Mouse (Mus musculus) liver, embryonic 14.5 days (tissue): ENCODE data around the gene Dock4. TPM values are rescaled to one million over a fixed set of nuclear protein-coding genes. Genes with fewer than 3 reads are reported as not detected.

ENCODE experiments used
- ATAC-seq: fragments of 200-750 bp; cut with Nextera tagmentation; 2 replicates; pipeline ENCODE4 v1.8.0; 2017; ENCODE audit warnings: moderate number of reproducible peaks, mild to moderate bottlenecking, moderate library complexity; ENCODE audit not compliant: insufficient read depth
- DNase-seq, 3 experiments: peaks; one replicate each; pipeline ENCODE4 v3.0.0-alpha.2; 2012 to 2013; ENCODE audit warnings: low read depth in 3 of 3, low spot score in 3 of 3
- H3K27ac ChIP-seq: fragments of 300-500 bp; sonication (generic); 2 replicates; pipeline ENCODE4 v1.5.1; 2014; ENCODE audit warnings: moderate library complexity, mild to moderate bottlenecking, control low read depth, inconsistent platforms
- H3K27me3 ChIP-seq: fragments of 300-500 bp; sonication (generic); 2 replicates; pipeline ENCODE4 v1.6.1; 2014; ENCODE audit warnings: mild to moderate bottlenecking, low read length, moderate library complexity; ENCODE audit not compliant: control insufficient read depth, insufficient read depth
- H3K36me3 ChIP-seq: fragments of 300-500 bp; sonication (generic); replicated peaks from 2 replicates; pipeline ENCODE4 v1.6.1; 2014; ENCODE audit warnings: low read depth; ENCODE audit not compliant: control insufficient read depth, insufficient read depth
- H3K4me1 ChIP-seq, 2 experiments: fragments of 200-500 bp in 1 of 2; fragments of 300-500 bp in 1 of 2; sonication (generic) in 1 of 2; replicated peaks; 2 replicates each; pipeline ENCODE4 v1.6.1; 2012 to 2014; ENCODE audit warnings: antibody characterized with exemption in 1 of 2, inconsistent platforms in 1 of 2, low read length in 1 of 2; ENCODE audit not compliant: control insufficient read depth in 2 of 2, insufficient read depth in 2 of 2
- H3K4me2 ChIP-seq: fragments of 300-500 bp; sonication (generic); 2 replicates; pipeline ENCODE4 v1.6.1; 2014; ENCODE audit warnings: low read depth, mild to moderate bottlenecking, control low read depth, moderate library complexity
- H3K4me3 ChIP-seq, 2 experiments: fragments of 200-500 bp in 1 of 2; fragments of 300-500 bp in 1 of 2; sonication (generic) in 1 of 2; 2 replicates each; pipeline ENCODE4 v1.5.1; 2012 to 2014; ENCODE audit warnings: low read depth in 2 of 2, low read length in 2 of 2, mild to moderate bottlenecking in 2 of 2, control low read depth in 1 of 2, inconsistent platforms in 1 of 2, moderate library complexity in 1 of 2; ENCODE audit not compliant: insufficient read depth in 1 of 2
- H3K9ac ChIP-seq: fragments of 300-500 bp; sonication (generic); replicated peaks from 2 replicates; pipeline ENCODE4 v1.6.1; 2014; ENCODE audit warnings: mild to moderate bottlenecking, control low read depth, moderate library complexity
- H3K9me3 ChIP-seq: fragments of 300-500 bp; sonication (generic); 2 replicates; pipeline ENCODE4 v1.6.1; 2016; ENCODE audit warnings: low read length, mixed read lengths; ENCODE audit not compliant: control insufficient read depth
- CTCF ChIP-seq: IDR thresholded peaks from 2 replicates; pipeline ENCODE4 v1.5.1; 2016; ENCODE audit warnings: antibody characterized with exemption, low read depth, control low read depth
- EP300 ChIP-seq: IDR thresholded peaks from 2 replicates; pipeline ENCODE4 v1.6.1; 2016; ENCODE audit warnings: antibody characterized with exemption, low read depth
- WGBS: fragments of 180-500 bp; shearing (Covaris S2); extraction: QIAGEN DNeasy Blood & Tissue Kit; methylation state at CpG from one replicate; pipeline ENCODE4 v1.1.7; 2014; ENCODE audit not compliant: insufficient replicate concordance; 5-methylcytosine and 5-hydroxymethylcytosine counted together
- polyA plus RNA-seq, 2 experiments: library from polyadenylated mRNA; depleted of rRNA in 1 of 2; stranded (reverse) in 1 of 2; unstranded in 1 of 2; fragments of >200 nt; fragmentation: Nextera tagmentation in 1 of 2; extraction: Ambion mirVana in 1 of 2; gene quantifications; 2 replicates each; pipeline versions ENCODE4 v1.2.1 to v1.2.3; 2012 to 2014

Dock4 gene
- polyA plus RNA-seq, 2 experiments = 0.49 to 0.57 TPM

DNA sequence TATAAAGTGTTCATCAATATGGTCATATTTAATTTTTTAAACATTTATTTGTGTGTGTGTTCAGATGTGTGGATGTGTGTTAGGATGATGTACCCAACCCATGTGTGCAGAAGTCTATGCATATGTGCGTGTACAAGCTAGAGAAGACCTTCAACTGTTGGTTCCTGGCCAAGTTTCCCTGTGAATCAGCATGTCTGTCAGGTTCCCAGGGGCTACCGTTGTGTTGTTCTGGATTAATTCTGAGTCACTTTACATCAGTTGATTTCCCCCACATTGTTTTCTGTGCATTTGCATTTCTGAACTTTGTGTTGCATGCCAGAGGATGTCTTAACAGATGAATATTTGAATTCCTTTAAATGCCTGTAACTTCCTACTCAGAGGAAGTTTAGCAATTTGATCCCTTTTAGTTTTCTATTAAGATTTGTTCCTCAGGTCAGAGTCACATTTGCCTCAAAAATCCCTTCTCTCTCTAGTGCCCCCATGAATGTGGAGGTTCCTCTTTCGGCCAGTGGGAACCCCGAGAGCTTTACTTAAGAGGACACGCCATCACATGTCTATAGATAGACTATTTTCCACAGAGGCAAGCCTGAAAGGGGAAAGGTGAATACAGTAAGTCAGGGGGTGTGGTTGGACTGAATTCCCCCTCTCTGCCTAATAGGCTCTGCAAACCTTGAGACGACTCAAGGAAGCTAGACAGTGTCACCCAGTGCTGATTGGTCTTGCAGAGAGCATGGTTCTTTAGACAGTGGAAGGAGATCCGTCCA, 139.0 kb downstream of the Dock4 start:
- no peaks in the 10 kb centered on the region for H3K9me3 ChIP-seq
- no peak overlapping the region for H3K9ac ChIP-seq
- H3K27ac ChIP-seq = no peak overlapping the region
- no peak overlapping the region for H3K4me2 ChIP-seq
- no peak overlapping the region for H3K4me3 ChIP-seq
- 54% methylated on average over 7 of the region's 7 CpGs for WGBS
- no peaks in the 10 kb centered on the region for H3K4me1 ChIP-seq
- no peaks in the 10 kb centered on the region for H3K36me3 ChIP-seq
- DNase-seq (no peak), ATAC-seq (no peak)
- H3K27me3 ChIP-seq = no peaks in the 10 kb centered on the region
- no peak for TF ChIP-seq CTCF
- no peak for TF ChIP-seq EP300

GRCm38 (mm10) chr12:40585456-40586141, 139.8 kb downstream of the Dock4 start:
- DNase-seq (no peak), ATAC-seq (no peak)
- Histone ChIP-seq H3K4me1 (no peaks in the 10 kb centered on the region), H3K4me2 (no peak overlapping the region), H3K36me3 (no peaks in the 10 kb centered on the region), H3K4me3 (no peak overlapping the region), H3K27me3 (no peaks in the 10 kb centered on the region), H3K27ac (no peak overlapping the region), H3K9ac (no peak overlapping the region), H3K9me3 (no peaks in the 10 kb centered on the region)
- TF ChIP-seq CTCF (no peak), EP300 (no peak)
- WGBS = 59% methylated on average over 4 of the region's 4 CpGs

GRCm38 (mm10) chr12:40594161-40594560, 148.4 kb downstream of the Dock4 start:
- Histone ChIP-seq H3K36me3 (no peaks in the 10 kb centered on the region), H3K4me3 (no peak overlapping the region), H3K27me3 (no peaks in the 10 kb centered on the region), H3K9ac (no peak overlapping the region), H3K9me3 (no peaks in the 10 kb centered on the region), H3K4me1 (no peaks in the 10 kb centered on the region; a peak in 1 of 4 replicates), H3K27ac (no peak overlapping the region), H3K4me2 (no peak overlapping the region)
- WGBS = 57% methylated on average over 4 of the region's 4 CpGs
- DNase-seq = no peak
- no peak for TF ChIP-seq EP300
- TF ChIP-seq CTCF = no peak
- no peak for ATAC-seq

DNA sequence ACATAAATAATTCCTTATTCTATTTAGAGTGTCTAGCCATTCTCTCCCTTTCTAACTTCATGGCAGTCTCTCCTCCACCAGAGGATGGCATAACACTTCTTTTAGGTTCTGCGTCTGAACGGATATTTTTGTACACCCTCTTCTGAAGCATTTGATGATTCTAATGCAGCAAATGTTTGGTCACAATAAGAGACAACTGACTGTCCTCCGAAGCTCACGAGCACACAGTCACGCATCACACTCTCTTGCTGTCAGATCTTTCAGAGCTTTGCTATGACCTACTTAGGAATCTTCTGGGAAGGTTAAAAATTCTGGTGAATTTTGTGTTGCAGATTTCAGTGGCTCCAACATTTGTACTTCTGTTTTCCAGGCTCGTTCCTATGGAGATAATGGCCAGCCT, 149.7 kb downstream of the Dock4 start:
- H3K9me3 ChIP-seq = no peaks in the 10 kb centered on the region
- no peaks in the 10 kb centered on the region for H3K27me3 ChIP-seq
- 73% methylated on average over 6 of the region's 6 CpGs for WGBS

DNA sequence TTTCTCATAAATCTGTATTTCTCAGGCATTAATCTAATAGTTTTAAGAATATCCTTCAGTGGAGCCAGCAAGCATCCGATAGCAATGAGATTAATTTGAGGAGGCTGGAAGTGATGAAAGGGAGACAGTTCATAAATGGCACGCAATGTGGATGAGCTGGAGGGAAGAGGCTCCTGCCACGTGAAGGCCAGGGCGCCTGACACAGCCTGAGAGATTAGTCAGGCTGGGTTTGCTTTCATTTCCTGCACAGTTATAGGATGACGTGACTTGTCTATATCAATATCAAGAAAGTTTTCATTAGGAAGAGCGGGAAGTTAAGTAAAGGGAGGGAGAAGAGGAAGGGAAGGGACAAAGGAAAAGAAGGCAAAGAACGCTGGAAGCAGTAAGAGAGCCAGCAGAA, 150.3 kb downstream of the Dock4 start:
- Histone ChIP-seq H3K27me3 (no peaks in the 10 kb centered on the region), H3K4me3 (no peak overlapping the region), H3K27ac (no peak overlapping the region), H3K36me3 (no peaks in the 10 kb centered on the region), H3K9me3 (no peaks in the 10 kb centered on the region), H3K4me2 (no peak overlapping the region), H3K9ac (no peak overlapping the region), H3K4me1 (no peaks in the 10 kb centered on the region; a peak in 1 of 4 replicates)
- no peak for ATAC-seq
- no peak for TF ChIP-seq EP300
- no peak for TF ChIP-seq CTCF
- 66% methylated on average over 7 of the region's 7 CpGs for WGBS
- DNase-seq = no peak

More for the DNA sequence above, 149.7 kb downstream of the Dock4 start:
- no peak overlapping the region for H3K27ac ChIP-seq
- TF ChIP-seq EP300 = no peak
- no peak for TF ChIP-seq CTCF
- no peak overlapping the region for H3K9ac ChIP-seq
- no peak overlapping the region for H3K4me3 ChIP-seq
- no peaks in the 10 kb centered on the region; a peak in 1 of 4 replicates for H3K4me1 ChIP-seq
- H3K4me2 ChIP-seq = no peak overlapping the region
- no peak for DNase-seq
- no peak for ATAC-seq
- H3K36me3 ChIP-seq = no peaks in the 10 kb centered on the region
